Mouse (Mus musculus) monocyte, adult 2 months (primary cell): ENCODE results near the gene Fcer1a.
"Not testable (repeated sequence)": the region's sequence is repeated elsewhere in the genome, so short reads cannot be mapped to it uniquely, and the experiment has no call there.

Source experiments
- DNase-seq, 2 experiments: peaks; one replicate each; pipeline ENCODE4 v3.0.0; 2022; ENCODE audit warnings: low spot score in 2 of 2, low read depth in 1 of 2

Fcer1a gene

GRCm38 (mm10) chr1:173227081-173227480, at the start of gene Fcer1a:
Gene Fcer1a, minus strand, starts transcription at chr1:173227214.
- DNase-seq, result no peak

- no peak for DNase-seq
Measured at GRCm38 (mm10) chr1:173265701-173266100, 38.7 kb upstream of the Fcer1a start, which contains the start of gene Olfr418. Gene Olfr418, plus strand, starts transcription at chr1:173266001.

GRCm38 (mm10) chr1:173249888-173250287, 22.9 kb upstream of the Fcer1a start:
- DNase-seq, result no peak

- DNase-seq, result not testable (repeated sequence)
Measured at GRCm38 (mm10) chr1:173237004-173237403, 10.0 kb upstream of the Fcer1a start.

GRCm38 (mm10) chr1:173216481-173216880, 10.5 kb downstream of the Fcer1a start:
- DNase-seq, result no peak

GRCm38 (mm10) chr1:173212092-173212491, 14.9 kb downstream of the Fcer1a start, which contains the start of gene Olfr1404:
Gene Olfr1404, plus strand, starts transcription at chr1:173212392.
- no peak for DNase-seq

- DNase-seq, result no peak
Measured at GRCm38 (mm10) chr1:173197508-173197907, 29.5 kb downstream of the Fcer1a start, which contains the start of gene Olfr218. Gene Olfr218, plus strand, starts transcription at chr1:173197808.

GRCm38 (mm10) chr1:173196359-173196758, 30.7 kb downstream of the Fcer1a start:
- DNase-seq, result no peak

GRCm38 (mm10) chr1:173192059-173192458, 35.0 kb downstream of the Fcer1a start:
- DNase-seq, result no peak

- no peak for DNase-seq
Measured at GRCm38 (mm10) chr1:173190540-173190939, 36.5 kb downstream of the Fcer1a start, which contains the start of gene Olfr1406. Gene Olfr1406, minus strand, starts transcription at chr1:173190640.

- DNase-seq, result no peak
Measured at GRCm38 (mm10) chr1:173174154-173174842, 52.7 kb downstream of the Fcer1a start.
